Mouse (Mus musculus): Measurements from ENCODE around the gene Ccdc155. TPM values are rescaled to one million over a fixed set of nuclear protein-coding genes. Genes with fewer than 3 reads are reported as not detected.

Gene Ccdc155
- polyA plus RNA-seq, 1 experiment from 2014 or later, result 0.36 TPM

- peaks cover 14% of the 10 kb centered on the region; the same call in 1 of the 2 replicates for H3K36me3 ChIP-seq (ENCODE audit: insufficient read depth, low read length)
- DNase-seq (ENCODE audit: low spot score) (peak; percentile 51), ATAC-seq (replicated peaks; ENCODE audit: low FRiP score, low read depth) (no peak)
- no peak overlapping the region for H3K4me3 ChIP-seq (replicated peaks; ENCODE audit: low read depth, low read length)
- H3K27ac ChIP-seq, result peak overlapping the region; percentile 80
- H3K27me3 ChIP-seq (ENCODE audit: insufficient read depth, low read length), result no peaks in the 10 kb centered on the region
- WGBS, result 29% methylated on average over 4 of the region's 4 CpGs
- no peak overlapping the region for H3K4me2 ChIP-seq (ENCODE audit: low read length)
- H3K9me3 ChIP-seq (replicated peaks; ENCODE audit: low read length), result no peaks in the 10 kb centered on the region
- no peak overlapping the region for H3K9ac ChIP-seq (ENCODE audit: low read depth, low read length)
- peaks cover 11% of the 10 kb centered on the region for H3K4me1 ChIP-seq (replicated peaks; ENCODE audit: insufficient read depth, low read length)
- no peak for TF ChIP-seq CTCF (IDR thresholded peaks at IDR 0.05; ENCODE audit: low read depth)
These were observed 54.4 kb downstream of the Ccdc155 start for GRCm38 (mm10) chr7:45150321-45150720.

- Histone ChIP-seq H3K27me3 (ENCODE audit: insufficient read depth, low read length) (no peaks in the 10 kb centered on the region), H3K9ac (ENCODE audit: low read depth, low read length) (no peak overlapping the region), H3K27ac (peak overlapping the region; percentile 69), H3K9me3 (replicated peaks; ENCODE audit: low read length) (no peaks in the 10 kb centered on the region), H3K4me1 (replicated peaks; ENCODE audit: insufficient read depth, low read length) (peaks cover 11% of the 10 kb centered on the region), H3K4me2 (ENCODE audit: low read length) (no peak overlapping the region), H3K36me3 (ENCODE audit: insufficient read depth, low read length) (peaks cover 21% of the 10 kb centered on the region), H3K4me3 (replicated peaks; ENCODE audit: low read depth, low read length) (no peak overlapping the region)
- DNase-seq (ENCODE audit: low spot score) (peak; percentile 69), ATAC-seq (replicated peaks; ENCODE audit: low FRiP score, low read depth) (no peak)
- 64% methylated on average over 6 of the region's 6 CpGs for WGBS
- TF ChIP-seq CTCF (IDR thresholded peaks at IDR 0.05; ENCODE audit: low read depth), result no peak
These were observed 55.1 kb downstream of the Ccdc155 start for GRCm38 (mm10) chr7:45149545-45149944.

- Histone ChIP-seq H3K27ac (peak overlapping the region; percentile 69), H3K9ac (ENCODE audit: low read depth, low read length) (no peak overlapping the region), H3K9me3 (replicated peaks; ENCODE audit: low read length) (no peaks in the 10 kb centered on the region), H3K27me3 (ENCODE audit: insufficient read depth, low read length) (no peaks in the 10 kb centered on the region), H3K4me2 (ENCODE audit: low read length) (no peak overlapping the region), H3K36me3 (ENCODE audit: insufficient read depth, low read length) (peaks cover 28% of the 10 kb centered on the region), H3K4me1 (replicated peaks; ENCODE audit: insufficient read depth, low read length) (peaks cover 11% of the 10 kb centered on the region), H3K4me3 (replicated peaks; ENCODE audit: low read depth, low read length) (no peak overlapping the region)
- no peak for DNase-seq (ENCODE audit: low spot score)
- WGBS, result 55% methylated on average over 4 of the region's 4 CpGs
- no peak for ATAC-seq (replicated peaks; ENCODE audit: low FRiP score, low read depth)
- TF ChIP-seq CTCF (IDR thresholded peaks at IDR 0.05; ENCODE audit: low read depth), result no peak
These were observed 56.1 kb downstream of the Ccdc155 start for GRCm38 (mm10) chr7:45148534-45149098.

- TF ChIP-seq CTCF (IDR thresholded peaks at IDR 0.05; ENCODE audit: low read depth), result no peak
- DNase-seq (ENCODE audit: low spot score) (no peak), ATAC-seq (replicated peaks; ENCODE audit: low FRiP score, low read depth) (peak; percentile 52)
- H3K4me1 ChIP-seq (replicated peaks; ENCODE audit: insufficient read depth, low read length), result peaks cover 11% of the 10 kb centered on the region
- H3K9me3 ChIP-seq (replicated peaks; ENCODE audit: low read length), result no peaks in the 10 kb centered on the region
- no peak overlapping the region for H3K9ac ChIP-seq (ENCODE audit: low read depth, low read length)
- no peak overlapping the region for H3K4me3 ChIP-seq (replicated peaks; ENCODE audit: low read depth, low read length)
- no peaks in the 10 kb centered on the region for H3K27me3 ChIP-seq (ENCODE audit: insufficient read depth, low read length)
- peaks cover 34% of the 10 kb centered on the region for H3K36me3 ChIP-seq (ENCODE audit: insufficient read depth, low read length)
- peak overlapping the region; percentile 69 for H3K27ac ChIP-seq
- 67% methylated on average over 11 of the region's 11 CpGs for WGBS
- no peak overlapping the region for H3K4me2 ChIP-seq (ENCODE audit: low read length)
These were observed 56.8 kb downstream of the Ccdc155 start for GRCm38 (mm10) chr7:45147899-45148298.

GRCm38 (mm10) chr7:45147267-45147666, 57.4 kb downstream of the Ccdc155 start:
- TF ChIP-seq CTCF (IDR thresholded peaks at IDR 0.05; ENCODE audit: low read depth), result no peak
- Histone ChIP-seq H3K27ac (peak overlapping the region; percentile 64; the same call in 1 of the 2 replicates), H3K4me2 (ENCODE audit: low read length) (no peak overlapping the region), H3K4me1 (replicated peaks; ENCODE audit: insufficient read depth, low read length) (peaks cover 11% of the 10 kb centered on the region), H3K9me3 (replicated peaks; ENCODE audit: low read length) (no peaks in the 10 kb centered on the region), H3K36me3 (ENCODE audit: insufficient read depth, low read length) (peaks cover 37% of the 10 kb centered on the region), H3K9ac (ENCODE audit: low read depth, low read length) (no peak overlapping the region), H3K4me3 (replicated peaks; ENCODE audit: low read depth, low read length) (no peak overlapping the region), H3K27me3 (ENCODE audit: insufficient read depth, low read length) (no peaks in the 10 kb centered on the region)
- no peak for DNase-seq (ENCODE audit: low spot score)
- peak; percentile 17; the same call in 1 of the 2 replicates for ATAC-seq (replicated peaks; ENCODE audit: low FRiP score, low read depth)
- WGBS, result 88% methylated on average over 11 of the region's 11 CpGs

- H3K9ac ChIP-seq (ENCODE audit: low read depth, low read length), result no peak overlapping the region
- H3K9me3 ChIP-seq (replicated peaks; ENCODE audit: low read length), result no peaks in the 10 kb centered on the region
- H3K27me3 ChIP-seq (ENCODE audit: insufficient read depth, low read length), result no peaks in the 10 kb centered on the region
- no peak overlapping the region for H3K27ac ChIP-seq
- peaks cover 37% of the 10 kb centered on the region for H3K36me3 ChIP-seq (ENCODE audit: insufficient read depth, low read length)
- DNase-seq (ENCODE audit: low spot score) (no peak), ATAC-seq (replicated peaks; ENCODE audit: low FRiP score, low read depth) (no peak)
- peaks cover 5% of the 10 kb centered on the region; the same call in 1 of the 2 replicates for H3K4me1 ChIP-seq (replicated peaks; ENCODE audit: insufficient read depth, low read length)
- TF ChIP-seq CTCF (IDR thresholded peaks at IDR 0.05; ENCODE audit: low read depth), result no peak
- H3K4me3 ChIP-seq (replicated peaks; ENCODE audit: low read depth, low read length), result no peak overlapping the region
- 94% methylated on average over 8 of the region's 8 CpGs for WGBS
- H3K4me2 ChIP-seq (ENCODE audit: low read length), result no peak overlapping the region
These were observed 59.2 kb downstream of the Ccdc155 start for GRCm38 (mm10) chr7:45145460-45145859.
